Mouse (Mus musculus) heart, adult 2 months (tissue): ENCODE results near the gene Omt2b.

ENCODE experiments used
- CTCF ChIP-seq: fragments of 200-600 bp; IDR thresholded peaks from 2 replicates; pipeline ENCODE4 v1.8.1; 2022; ENCODE audit warnings: antibody characterized with exemption, mild to moderate bottlenecking, moderate library complexity
- EP300 ChIP-seq: fragments of 200-500 bp; IDR thresholded peaks from 2 replicates; pipeline ENCODE4 v1.6.1; 2011; ENCODE audit warnings: low read depth, low read length, control low read depth; ENCODE audit not compliant: insufficient read depth

DNA sequence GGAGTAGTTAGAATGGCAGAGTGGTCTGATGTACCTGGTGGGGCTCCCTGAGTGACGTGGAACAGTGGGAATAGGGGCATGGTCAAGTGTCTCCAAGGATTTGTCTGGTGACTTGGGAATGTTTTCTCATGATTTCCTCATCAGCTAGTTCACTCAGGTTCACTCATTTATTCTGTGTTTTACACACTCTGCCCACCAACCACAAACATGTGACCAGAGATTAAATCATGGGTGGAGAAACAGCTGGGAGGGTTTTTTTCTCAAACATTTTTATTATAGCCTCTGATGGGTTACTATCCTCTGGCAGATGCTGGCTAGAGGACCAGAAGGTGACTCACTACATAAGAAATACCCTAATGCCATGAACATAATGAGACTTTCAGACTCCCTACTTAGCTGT is 29.2 kb upstream of the Omt2b start:
- TF ChIP-seq EP300 (no peak), CTCF (no peak)
